Mouse (Mus musculus) embryonic fibroblast, embryonic 13.5 days (primary cell): ENCODE measurements around the gene Mdh1b. TPM values are rescaled to one million over a fixed set of nuclear protein-coding genes. Genes with fewer than 3 reads are reported as not detected.
A peak's percentile ranks its signal among the peaks of the same experiment; 100 is the strongest.

Source experiments
- H3K27ac ChIP-seq: 2 replicates; pipeline ENCODE4 v1.5.1; 2012; ENCODE audit warnings: low read length, control low read depth, inconsistent platforms; ENCODE audit not compliant: insufficient read depth
- H3K4me1 ChIP-seq: 2 replicates; pipeline ENCODE4 v1.6.1; 2011; ENCODE audit warnings: low read length; ENCODE audit not compliant: control insufficient read depth, insufficient read depth
- H3K4me3 ChIP-seq: 2 replicates; pipeline ENCODE4 v1.5.1; 2011; ENCODE audit warnings: mild to moderate bottlenecking, control low read depth, low read length; ENCODE audit not compliant: insufficient read depth
- CTCF ChIP-seq: IDR thresholded peaks from 2 replicates; pipeline ENCODE4 v1.5.1; 2011; ENCODE audit warnings: mild to moderate bottlenecking, control low read depth, low read length, moderate library complexity, borderline replicate concordance; ENCODE audit not compliant: insufficient read depth
- POLR2A ChIP-seq: IDR thresholded peaks from 2 replicates; pipeline ENCODE4 v1.6.1; 2011; ENCODE audit warnings: low read depth, mild to moderate bottlenecking, control low read depth, low read length, moderate library complexity
- polyA plus RNA-seq: library from polyadenylated mRNA; stranded (reverse); fragments of >200 nt; gene quantifications from 2 replicates; pipeline ENCODE4 v1.2.4, GENCODE M21; 2011; ENCODE audit warnings: low read depth; ENCODE audit not compliant: missing spikeins, insufficient read length

Mdh1b gene
- polyA plus RNA-seq, 1 experiment = not detected

DNA sequence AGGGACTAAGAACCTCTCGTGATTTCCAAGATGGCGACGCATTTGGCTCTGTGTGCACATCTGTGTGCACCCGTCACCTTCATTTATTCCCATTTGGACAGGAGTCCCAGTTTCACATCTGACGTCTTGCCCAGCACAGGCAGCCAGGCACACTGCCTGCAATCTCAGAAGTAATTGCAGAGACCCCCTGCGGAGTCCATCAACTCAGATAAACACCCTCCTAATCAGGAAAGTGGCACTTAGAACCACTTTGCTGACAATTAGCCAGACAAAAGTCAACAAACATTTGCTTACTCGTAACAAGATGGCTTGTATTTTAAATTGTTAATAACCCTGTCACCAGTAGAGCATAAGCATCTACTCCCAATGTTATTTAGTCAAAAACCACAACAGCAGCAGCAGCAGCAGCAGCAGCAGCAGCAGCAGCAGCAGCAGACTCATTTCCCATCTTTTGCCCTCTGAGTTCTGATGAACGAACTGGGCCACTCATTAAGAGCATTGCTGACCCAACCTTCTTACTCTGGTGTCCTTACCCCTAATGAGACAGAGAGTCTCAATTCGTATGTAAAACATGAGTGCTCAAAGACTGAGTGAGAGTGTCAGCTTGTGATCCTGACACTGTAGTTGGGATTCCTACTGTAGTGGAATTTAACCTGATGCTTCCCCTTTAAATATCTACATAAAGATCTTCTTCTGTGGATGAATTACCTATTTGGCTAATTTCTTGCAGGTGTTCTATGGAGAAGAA is 62.7 kb downstream of the Mdh1b start:
- Histone ChIP-seq H3K4me3 (no peak overlapping the region), H3K27ac (no peak overlapping the region), H3K4me1 (no peaks in the 10 kb centered on the region)
- TF ChIP-seq CTCF = no peak
- TF ChIP-seq POLR2A = no peak

DNA sequence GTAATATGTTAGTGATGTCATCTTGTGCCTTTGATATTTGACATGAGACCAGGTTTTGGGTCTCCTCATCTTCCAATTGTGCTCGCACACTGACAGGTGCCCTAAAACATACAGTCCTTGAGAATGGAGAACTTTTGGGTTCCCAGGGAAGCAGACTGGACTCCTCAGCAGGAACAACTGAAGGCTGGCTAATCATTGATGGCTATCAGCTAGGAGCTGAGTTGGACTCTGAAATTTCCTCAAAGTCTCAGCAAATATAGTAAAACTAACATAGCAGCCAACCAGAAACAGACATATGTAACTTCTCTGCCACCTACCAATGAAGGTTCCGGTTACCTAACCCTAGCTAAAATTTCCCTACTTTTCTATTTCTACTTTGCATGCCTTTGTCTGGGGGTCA is 64.0 kb downstream of the Mdh1b start:
- no peak for TF ChIP-seq POLR2A
- no peak for TF ChIP-seq CTCF
- no peak overlapping the region for H3K27ac ChIP-seq
- H3K4me1 ChIP-seq = no peaks in the 10 kb centered on the region
- no peak overlapping the region for H3K4me3 ChIP-seq

DNA sequence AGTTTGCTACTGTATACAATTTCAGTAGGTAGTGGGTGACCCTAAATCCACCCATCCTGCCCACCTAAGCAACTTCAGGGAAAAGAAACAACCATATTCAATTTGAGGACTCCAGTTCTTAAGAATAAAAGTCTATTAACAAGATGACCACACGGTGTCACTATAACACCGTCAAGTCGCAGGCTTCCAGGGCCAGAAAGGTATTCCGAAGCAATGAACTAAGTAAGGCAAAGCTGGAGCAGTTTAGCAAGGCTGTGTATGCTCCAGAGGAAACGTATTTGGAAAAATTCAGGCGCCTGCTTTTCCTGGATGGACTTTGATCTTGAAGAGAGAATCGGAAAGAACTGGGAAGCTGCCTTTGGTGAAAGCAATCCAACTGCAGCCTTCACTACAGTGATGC is 70.5 kb downstream of the Mdh1b start:
- peak; percentile 43; the same call in 1 of the 2 replicates for TF ChIP-seq CTCF
- no peak for TF ChIP-seq POLR2A
- Histone ChIP-seq H3K4me3 (no peak overlapping the region), H3K27ac (no peak overlapping the region), H3K4me1 (no peaks in the 10 kb centered on the region)

DNA sequence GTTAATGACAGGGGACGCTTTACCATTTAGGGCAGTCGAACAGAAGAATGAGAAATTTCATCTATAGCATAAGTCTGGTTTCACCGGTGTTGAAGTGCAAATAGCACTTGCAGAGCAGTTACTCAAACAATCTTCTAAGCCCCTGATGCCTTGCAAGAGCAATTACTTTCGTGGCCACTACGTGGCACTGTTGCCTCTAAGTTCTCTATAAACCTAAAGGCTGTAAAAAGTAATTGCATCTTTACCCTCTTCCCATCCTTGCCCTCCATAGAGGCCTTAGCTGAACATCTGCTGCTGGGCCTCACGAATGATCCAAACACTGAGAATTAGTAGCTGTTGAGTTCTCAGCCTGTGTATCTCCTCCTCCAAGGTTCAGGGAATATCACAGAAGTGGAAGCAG is 72.1 kb downstream of the Mdh1b start:
- Histone ChIP-seq H3K4me1 (no peaks in the 10 kb centered on the region), H3K27ac (no peak overlapping the region), H3K4me3 (no peak overlapping the region)
- no peak for TF ChIP-seq CTCF
- no peak for TF ChIP-seq POLR2A

Other genes starting within 250 kb of the Mdh1b start
- not detected in 2 replicates for gene Gm39653, start 114.3 kb downstream of the Mdh1b start, polyA plus RNA-seq
- gene Dytn, start 43.4 kb downstream of the Mdh1b start, polyA plus RNA-seq = not detected in 2 replicates
- 26.1 and 32.1 TPM in 2 replicates for gene Fastkd2, start 296 bp upstream of the Mdh1b start, polyA plus RNA-seq
- not detected in 2 replicates for gene 4933402D24Rik, start 38.9 kb upstream of the Mdh1b start, polyA plus RNA-seq